Mouse (Mus musculus): ENCODE measurements around the gene Mien1.

DNA sequence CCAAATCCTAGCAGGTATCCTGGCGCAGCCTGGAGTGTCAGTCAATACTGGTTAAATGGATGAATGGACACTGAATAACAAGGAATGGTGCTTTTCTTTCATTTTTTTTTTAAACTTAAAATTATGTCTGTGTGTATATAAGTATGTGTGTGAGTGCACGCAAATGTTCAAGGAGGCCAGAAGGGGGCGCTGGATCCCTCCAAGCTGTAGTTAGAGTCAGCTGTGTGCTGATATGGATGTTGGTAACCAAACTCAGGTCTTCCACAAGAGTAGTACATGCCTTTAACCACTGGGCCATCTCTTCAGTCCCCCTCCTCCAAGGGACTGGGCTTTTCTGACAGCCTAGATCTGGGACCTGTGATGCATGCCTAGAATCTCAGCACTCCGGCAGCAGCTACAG is 16.7 kb upstream of the Mien1 start:
- no peak for TF ChIP-seq POLR2A (IDR thresholded peaks at IDR 0.05; ENCODE audit: low read depth, low read length)
- no peak for TF ChIP-seq CTCF (IDR thresholded peaks at IDR 0.05; ENCODE audit: extremely low read depth, insufficient read depth, insufficient read length, insufficient replicate concordance)

Data from spleen, adult 2 months (tissue).